Mouse (Mus musculus) lung, adult 2 months (tissue): ENCODE results near the gene Kif3a. TPM values are rescaled to one million over a fixed set of nuclear protein-coding genes. Genes with fewer than 3 reads are reported as not detected.

Experiments used
- DNase-seq: peaks from one replicate; pipeline ENCODE4 v3.0.0; 2022
- H3K4me1 ChIP-seq: fragments of 200-500 bp; 2 replicates; pipeline ENCODE4 v1.6.1; 2011; ENCODE audit warnings: low read length; ENCODE audit not compliant: control insufficient read depth, insufficient read depth
- H3K4me3 ChIP-seq: fragments of 200-500 bp; replicated peaks from 2 replicates; pipeline ENCODE3; 2011; ENCODE audit warnings: low read depth, mild to moderate bottlenecking, control low read depth, low read length; ENCODE audit errors: extremely low read depth
- CTCF ChIP-seq: fragments of 200-500 bp; IDR thresholded peaks from 2 replicates; pipeline ENCODE4 v1.5.1; 2011; ENCODE audit warnings: mild to moderate bottlenecking, low read length, control low read depth; ENCODE audit not compliant: insufficient read depth
- POLR2A ChIP-seq: fragments of 200-500 bp; IDR thresholded peaks from 2 replicates; pipeline ENCODE4 v1.6.1; 2011; ENCODE audit warnings: low read depth, mild to moderate bottlenecking, control low read depth, low read length, borderline replicate concordance; ENCODE audit errors: extremely low read depth
- WGBS: fragments of 180-500 bp; shearing (Covaris S2); methylation state at CpG from one replicate; pipeline ENCODE4 v1.1.7; 2018; 5-methylcytosine and 5-hydroxymethylcytosine counted together
- polyA plus RNA-seq: library from polyadenylated mRNA; depleted of rRNA; stranded (reverse); fragments of >200 nt; gene quantifications from 2 replicates; pipeline ENCODE4 v1.2.3, GENCODE M21; 2012; rRNA removed

Kif3a gene
- polyA plus RNA-seq, result 5.4 and 8.5 TPM in 2 replicates

DNA sequence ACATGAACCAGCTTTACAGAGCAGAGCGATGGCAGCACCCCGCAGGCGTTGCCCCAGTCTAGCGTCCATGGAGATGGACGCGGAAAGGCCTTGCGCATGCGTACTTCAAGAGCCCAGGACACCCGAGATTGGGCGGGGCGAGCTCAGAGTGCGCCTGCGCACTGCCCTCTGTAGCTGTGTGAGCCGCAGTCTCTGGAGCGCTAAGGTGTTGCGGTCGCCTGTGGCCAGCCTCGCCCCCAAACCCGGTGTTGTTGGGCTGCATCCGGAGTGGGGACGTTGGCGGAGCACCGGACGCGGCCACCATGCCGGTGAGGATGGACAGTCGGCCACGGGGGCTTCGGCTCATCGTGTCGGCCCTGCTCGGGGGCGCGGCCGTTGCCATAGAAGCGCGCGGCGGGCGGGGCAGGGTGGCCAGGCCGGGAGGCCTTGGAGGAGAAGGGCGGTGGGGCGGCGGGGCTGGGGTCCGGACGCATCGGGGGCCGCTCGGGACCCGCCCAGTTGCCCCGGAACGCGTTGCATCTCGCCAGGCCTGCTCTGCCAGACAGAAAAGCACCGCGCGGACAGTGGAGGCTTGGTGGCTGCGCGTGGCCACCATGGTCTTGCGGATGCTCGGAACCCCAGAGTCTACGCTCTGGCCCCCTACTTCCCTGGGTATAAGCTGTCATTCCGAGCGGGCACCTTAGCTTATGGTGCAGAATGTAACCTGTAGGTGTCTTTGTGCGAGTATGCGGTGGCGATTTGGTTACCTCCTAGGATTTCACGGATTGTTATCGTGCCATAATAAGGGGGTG, at the start of gene Kif3a:
TSS of gene Kif3a (plus strand) at position 156 of the 791 bp plus-strand sequence.
- WGBS, result 1% methylated on average over 69 of the region's 69 CpGs
- Histone ChIP-seq H3K4me3 (peak within 1 kb of the TSS; percentile 97), H3K4me1 (0 out of 2 replicates have a peak, but pooled peaks cover 2% of the 10 kb centered on the region)
- peak; percentile 95 for DNase-seq
- TF ChIP-seq CTCF (no peak), POLR2A (peak; percentile 73; the same call in 1 of the 2 replicates)

DNA sequence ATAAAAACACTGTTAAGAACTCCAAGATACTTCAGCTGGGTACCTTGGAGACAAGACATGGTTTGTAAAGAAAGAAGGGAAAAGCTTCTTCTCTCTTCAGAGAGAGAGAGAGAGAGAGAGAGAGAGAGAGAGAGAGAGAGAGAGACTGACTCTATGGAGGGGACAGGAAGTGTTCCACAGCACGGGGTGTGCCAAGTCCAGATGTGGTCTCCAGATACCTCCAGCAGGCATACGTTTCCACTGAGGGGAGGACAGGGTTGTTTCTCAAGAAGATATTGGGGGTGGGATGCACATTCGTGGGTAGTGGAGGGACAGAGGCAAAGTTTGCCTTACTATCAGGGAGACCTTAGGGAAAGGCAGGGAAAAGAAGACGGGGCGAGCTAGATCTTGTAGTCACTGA, 48.4 kb upstream of the Kif3a start:
- WGBS, result 61% methylated on average over 5 of the region's 5 CpGs
- Histone ChIP-seq H3K4me1 (peaks cover 10% of the 10 kb centered on the region), H3K4me3 (no peak overlapping the region)
- TF ChIP-seq POLR2A (no peak), CTCF (no peak)
- no peak for DNase-seq

DNA sequence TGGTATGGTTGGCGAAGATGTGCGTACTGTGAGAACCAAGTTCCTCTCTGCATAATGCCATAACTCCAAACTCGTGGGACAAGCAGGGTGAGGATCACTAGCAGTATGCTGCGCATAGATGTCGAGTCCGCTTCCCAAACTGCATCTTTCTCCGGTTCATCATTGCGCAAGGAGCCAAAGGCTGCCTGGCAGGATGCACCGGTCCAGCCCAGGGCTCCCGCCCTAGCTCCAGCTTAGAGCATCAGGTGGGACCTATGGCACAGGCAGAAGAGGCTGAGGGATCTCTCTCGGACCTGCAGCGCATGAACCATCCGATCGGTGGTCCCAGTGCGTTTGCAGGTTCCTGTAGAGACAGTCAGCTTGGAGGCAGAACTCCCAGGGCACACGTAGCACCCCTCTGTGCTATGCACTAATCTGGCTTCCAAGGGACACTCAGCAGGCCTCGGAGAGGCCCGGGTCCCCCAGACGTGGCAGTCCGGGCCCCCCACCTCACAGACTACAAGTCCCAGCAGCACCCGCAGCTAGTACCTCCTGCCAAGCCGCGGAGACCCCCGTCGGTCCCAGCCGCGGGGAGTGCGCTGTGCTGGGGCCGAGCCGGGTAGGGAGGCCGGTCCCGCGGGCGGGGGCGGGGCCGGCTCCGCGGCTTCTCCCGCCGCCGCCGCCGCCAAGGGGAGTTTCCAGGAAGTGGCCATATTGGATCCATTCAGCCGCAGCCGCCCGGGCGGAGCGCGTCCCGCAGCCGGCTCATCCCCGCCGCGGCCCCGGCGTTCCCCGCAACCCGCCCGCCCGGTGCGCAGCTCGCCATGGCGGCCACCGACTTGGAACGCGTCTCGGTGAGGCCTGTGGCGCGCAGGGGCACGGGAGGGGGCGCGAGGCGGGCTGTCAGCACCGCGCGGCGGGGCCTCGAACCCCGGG, 47.7 kb upstream of the Kif3a start, which contains the start of gene Sept8:
TSS of gene Sept8 (plus strand) at position 51 of the 915 bp plus-strand sequence.
- TF ChIP-seq CTCF, result no peak
- 0 out of 2 replicates have a peak, but pooled peaks have one; percentile 25 for TF ChIP-seq POLR2A
- 7% methylated on average over 79 of the region's 79 CpGs for WGBS
- peak; percentile 67 for DNase-seq
- Histone ChIP-seq H3K4me3 (peak within 1 kb of the TSS; percentile 89), H3K4me1 (peaks cover 10% of the 10 kb centered on the region)

DNA sequence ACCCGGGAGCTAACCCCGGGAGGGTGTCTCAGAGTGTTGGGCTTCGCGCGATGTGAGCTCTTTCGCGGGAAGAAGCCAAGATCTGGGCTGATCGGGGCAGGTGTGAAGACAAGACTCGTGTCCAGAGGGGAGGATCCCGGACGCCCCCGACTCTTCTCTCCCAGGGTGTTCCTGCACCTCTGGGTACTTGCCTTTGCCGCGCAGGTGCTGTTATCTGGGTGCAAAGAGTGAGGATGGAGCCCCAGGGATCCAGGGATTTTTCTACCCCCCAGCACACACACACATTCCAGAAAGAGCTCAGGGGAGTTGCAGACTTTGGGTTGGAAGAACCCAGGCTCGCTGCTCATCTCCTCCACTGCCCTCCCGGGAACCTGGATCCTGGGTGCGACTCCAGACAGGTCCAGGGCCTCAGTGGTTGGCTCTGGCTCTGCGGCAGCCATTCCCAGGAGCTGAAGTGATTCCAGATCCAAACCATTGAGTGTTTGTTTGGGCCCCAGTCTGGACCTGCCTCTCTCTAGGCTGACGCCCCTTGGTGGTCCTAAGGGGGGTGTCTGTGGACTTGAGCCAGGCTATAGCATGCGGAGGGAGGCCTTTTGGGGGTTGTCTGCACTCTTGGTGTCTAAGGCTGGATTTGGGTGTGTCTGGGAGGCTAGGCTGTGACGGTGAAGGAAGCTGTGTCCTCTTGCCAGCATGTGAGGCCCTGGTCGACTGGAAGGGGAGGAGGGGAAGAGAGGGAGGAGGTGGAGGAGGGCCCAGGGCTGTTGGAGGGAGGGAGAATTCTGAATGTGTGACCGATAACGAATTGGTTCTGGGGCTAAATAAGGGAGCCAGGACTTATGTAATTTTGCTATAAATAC, 46.8 kb upstream of the Kif3a start:
- WGBS, result 2% methylated on average over 24 of the region's 24 CpGs
- TF ChIP-seq POLR2A (peak; percentile 80; the same call in 1 of the 2 replicates), CTCF (no peak)
- peak overlapping the region; percentile 89 for H3K4me3 ChIP-seq
- peaks cover 12% of the 10 kb centered on the region for H3K4me1 ChIP-seq
- peak; percentile 52 for DNase-seq

DNA sequence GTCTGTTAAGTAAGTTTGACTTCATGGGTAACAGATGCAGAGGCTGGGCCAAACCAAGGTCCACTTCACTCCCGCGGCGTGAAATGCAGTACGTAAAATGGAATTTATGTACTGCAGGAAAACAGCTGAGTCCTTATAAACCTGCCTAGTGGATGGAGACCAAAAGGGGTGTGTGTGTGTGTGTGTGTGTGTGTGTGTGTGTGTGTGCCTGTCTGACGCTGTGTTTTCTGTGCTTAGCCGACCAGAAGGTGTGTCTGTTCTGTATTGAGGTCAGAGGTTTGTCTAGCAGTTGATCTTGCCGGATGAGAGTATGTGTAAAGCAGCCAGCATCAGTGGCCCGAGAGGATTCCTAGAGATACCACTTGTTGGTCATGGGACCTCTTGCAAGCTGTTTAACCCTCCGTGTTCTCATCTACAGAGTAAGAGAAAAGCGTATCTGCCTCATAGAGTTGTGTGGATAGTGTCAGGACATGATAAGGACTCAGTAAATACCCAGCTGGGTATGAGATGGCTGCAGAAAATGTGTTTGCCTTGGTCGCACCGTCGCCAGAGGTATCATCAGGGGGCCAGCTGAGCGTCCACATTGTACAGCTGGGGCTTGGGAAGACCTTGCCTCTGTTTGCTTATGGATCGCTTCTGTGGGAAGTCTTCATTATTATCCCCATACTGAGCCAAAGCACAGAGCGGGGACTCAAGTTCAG, 45.9 kb upstream of the Kif3a start:
- Histone ChIP-seq H3K4me1 (peaks cover 14% of the 10 kb centered on the region), H3K4me3 (peak overlapping the region; percentile 42)
- 42% methylated on average over 16 of the region's 16 CpGs for WGBS
- TF ChIP-seq POLR2A (no peak), CTCF (no peak)
- DNase-seq, result no peak

DNA sequence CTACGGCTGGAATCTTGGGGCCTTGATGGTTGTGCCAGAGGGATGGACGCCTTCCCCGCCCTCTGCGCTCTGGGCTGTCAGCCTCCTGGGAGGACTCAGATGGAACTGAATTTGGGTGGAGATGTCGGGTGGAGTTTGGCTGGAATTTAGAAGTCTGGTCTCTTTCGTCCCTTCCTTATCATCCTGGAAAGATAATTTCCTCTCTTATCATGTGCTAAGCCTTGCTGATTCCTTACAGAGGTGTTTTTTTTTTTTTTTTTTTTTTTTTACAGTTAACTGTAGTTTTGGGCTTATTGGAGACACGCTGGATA, 45.4 kb upstream of the Kif3a start:
- no peak overlapping the region for H3K4me3 ChIP-seq
- WGBS, result 59% methylated on average over 7 of the region's 7 CpGs
- peaks cover 14% of the 10 kb centered on the region for H3K4me1 ChIP-seq
- TF ChIP-seq CTCF (no peak), POLR2A (0 out of 2 replicates have a peak, but pooled peaks have one; percentile 23)
- no peak for DNase-seq

DNA sequence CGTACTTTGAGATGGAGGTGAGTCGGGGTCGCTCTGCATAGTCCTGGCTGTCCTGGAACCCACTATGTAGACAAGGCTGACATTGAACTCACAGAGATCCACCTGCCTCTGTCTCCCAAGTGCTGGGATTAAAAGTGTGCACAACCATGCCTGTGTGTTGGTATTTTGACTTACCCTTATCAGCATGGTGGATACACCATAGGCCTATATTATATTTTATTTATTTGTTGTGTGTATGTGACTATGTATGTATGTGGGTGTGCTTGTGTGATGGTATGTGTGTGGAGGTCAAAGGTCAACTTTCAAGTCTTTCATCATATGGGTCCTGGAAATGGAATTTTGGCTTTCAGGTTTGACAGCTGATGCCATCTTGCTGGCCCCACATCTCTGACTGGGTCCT, 44.8 kb upstream of the Kif3a start:
- no peak for TF ChIP-seq CTCF
- TF ChIP-seq POLR2A, result no peak
- 94% methylated on average over 3 of the region's 3 CpGs for WGBS
- Histone ChIP-seq H3K4me3 (no peak overlapping the region), H3K4me1 (peaks cover 14% of the 10 kb centered on the region)
- no peak for DNase-seq

DNA sequence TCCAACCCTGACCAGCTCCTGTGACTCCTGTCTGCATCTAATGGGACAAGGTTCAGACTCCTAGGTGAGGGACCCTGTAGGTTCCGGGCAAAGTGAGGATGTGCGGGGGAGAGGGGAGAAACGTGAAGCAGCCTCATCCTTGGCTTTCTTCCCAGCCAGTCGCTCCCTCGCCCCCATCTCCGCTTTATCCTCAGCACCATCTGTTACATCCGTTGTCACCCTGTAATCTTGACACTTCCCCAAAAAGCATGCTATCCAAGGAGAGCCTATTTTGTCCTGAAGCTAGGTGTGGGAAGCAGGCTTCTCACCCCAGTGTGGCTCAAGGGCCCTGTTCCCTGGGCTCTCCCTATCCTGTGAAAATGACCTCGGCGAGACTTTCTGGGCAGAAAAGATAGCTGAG, 44.2 kb upstream of the Kif3a start:
- WGBS, result 57% methylated on average over 9 of the region's 9 CpGs
- DNase-seq, result no peak
- Histone ChIP-seq H3K4me1 (peaks cover 14% of the 10 kb centered on the region), H3K4me3 (no peak overlapping the region)
- TF ChIP-seq POLR2A, result no peak
- TF ChIP-seq CTCF, result no peak
